Mouse (Mus musculus) lung, adult 2 months (tissue): ENCODE measurements at regions not wholly inside any gene's neighbourhood (a gene's known extent, or its start where the extent isn't known, plus 50 kb on each side); places are given as distances from the start of the nearest gene placed in this dataset.

Experiments
- DNase-seq: peaks from one replicate; pipeline ENCODE4 v3.0.0; 2022
- H3K4me1 ChIP-seq: fragments of 200-500 bp; 2 replicates; pipeline ENCODE4 v1.6.1; 2011; ENCODE audit warnings: low read length; ENCODE audit not compliant: control insufficient read depth, insufficient read depth
- H3K4me3 ChIP-seq: fragments of 200-500 bp; replicated peaks from 2 replicates; pipeline ENCODE3; 2011; ENCODE audit warnings: low read depth, mild to moderate bottlenecking, control low read depth, low read length; ENCODE audit errors: extremely low read depth
- CTCF ChIP-seq: fragments of 200-500 bp; IDR thresholded peaks from 2 replicates; pipeline ENCODE4 v1.5.1; 2011; ENCODE audit warnings: mild to moderate bottlenecking, low read length, control low read depth; ENCODE audit not compliant: insufficient read depth
- POLR2A ChIP-seq: fragments of 200-500 bp; IDR thresholded peaks from 2 replicates; pipeline ENCODE4 v1.6.1; 2011; ENCODE audit warnings: low read depth, mild to moderate bottlenecking, control low read depth, low read length, borderline replicate concordance; ENCODE audit errors: extremely low read depth
- WGBS: fragments of 180-500 bp; shearing (Covaris S2); methylation state at CpG from one replicate; pipeline ENCODE4 v1.1.7; 2018; 5-methylcytosine and 5-hydroxymethylcytosine counted together

GRCm38 (mm10) chr3:130796531-130796930, 66.3 kb upstream of the Rpl34 start:
- 35% methylated on average over 8 of the region's 8 CpGs for WGBS
- no peak for TF ChIP-seq POLR2A
- H3K4me3 ChIP-seq, result no peak overlapping the region
- no peak for DNase-seq
- no peaks in the 10 kb centered on the region for H3K4me1 ChIP-seq

- WGBS, result 91% methylated on average over 4 of the region's 4 CpGs
- no peak for TF ChIP-seq POLR2A
- no peak for TF ChIP-seq CTCF
These were observed 65.2 kb upstream of the Rpl34 start for GRCm38 (mm10) chr3:130795396-130795795.

GRCm38 (mm10) chr3:130794142-130794925, 64.1 kb upstream of the Rpl34 start:
- WGBS, result 47% methylated on average over 11 of the region's 13 CpGs
- no peaks in the 10 kb centered on the region for H3K4me1 ChIP-seq
- DNase-seq, result no peak

More at GRCm38 (mm10) chr3:130795396-130795795, 65.2 kb upstream of the Rpl34 start:
- no peak for DNase-seq
- H3K4me3 ChIP-seq, result no peak overlapping the region
- H3K4me1 ChIP-seq, result no peaks in the 10 kb centered on the region

GRCm38 (mm10) chr3:130780706-130781240, 50.6 kb upstream of the Rpl34 start:
- no peak for DNase-seq
- TF ChIP-seq CTCF (no peak), POLR2A (no peak)
- 56% methylated on average over 11 of the region's 11 CpGs for WGBS
- Histone ChIP-seq H3K4me3 (no peak overlapping the region), H3K4me1 (no peaks in the 10 kb centered on the region)

More at GRCm38 (mm10) chr3:130794142-130794925, 64.1 kb upstream of the Rpl34 start:
- TF ChIP-seq POLR2A, result no peak
- TF ChIP-seq CTCF, result peak; percentile 18; the same call in 1 of the 2 replicates
- H3K4me3 ChIP-seq, result no peak overlapping the region
